Mouse (Mus musculus) MN1 (cell line): ENCODE measurements around the gene Gpn2.
A peak's percentile ranks its signal among the peaks of the same experiment; 100 is the strongest.

Source experiments
- DNase-seq: peaks from one replicate; pipeline ENCODE4 v3.0.0-alpha.2; 2016; ENCODE audit warnings: low spot score

The Gpn2 gene

DNA sequence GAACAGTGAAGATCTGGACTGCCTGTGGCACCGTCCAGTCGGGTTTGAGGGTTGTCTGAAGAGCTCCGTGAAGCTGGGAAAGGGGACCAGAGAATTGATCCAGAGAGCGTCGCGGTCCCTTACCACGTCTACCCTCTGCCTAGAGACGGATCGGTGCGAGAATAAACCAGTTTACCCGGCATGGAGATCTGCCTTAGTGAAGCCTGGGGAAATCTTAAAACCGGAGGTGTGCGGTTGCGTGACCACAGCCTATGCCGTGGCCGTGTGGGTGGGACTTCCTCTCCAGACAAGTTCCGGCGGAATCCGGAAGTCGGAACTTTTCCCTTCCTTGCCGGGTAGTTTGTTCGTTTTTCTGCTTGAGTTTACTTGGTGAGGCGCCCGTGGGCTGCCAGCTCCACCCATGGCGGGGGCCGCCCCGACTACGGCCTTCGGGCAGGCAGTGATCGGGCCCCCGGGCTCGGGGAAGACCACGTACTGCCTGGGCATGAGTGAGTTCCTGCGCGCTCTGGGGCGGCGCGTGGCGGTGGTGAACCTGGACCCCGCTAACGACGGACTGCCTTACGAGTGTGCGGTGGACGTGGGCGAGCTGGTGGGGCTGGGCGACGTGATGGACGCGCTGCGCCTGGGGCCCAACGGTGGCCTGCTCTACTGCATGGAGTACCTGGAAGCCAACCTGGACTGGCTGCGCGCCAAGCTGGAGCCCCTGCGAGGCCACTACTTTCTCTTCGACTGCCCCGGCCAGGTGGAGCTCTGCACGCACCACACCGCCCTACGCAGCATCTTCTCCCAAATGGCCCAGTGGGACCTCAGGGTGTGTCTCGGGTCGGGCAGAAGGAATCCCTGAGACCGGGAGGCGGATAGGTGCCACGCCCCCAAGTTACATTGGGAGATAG lies at the start of gene Gpn2:
Gpn2 (plus strand) TSS at position 304 of the 893 bp plus-strand sequence.
- no peak for DNase-seq

GRCm38 (mm10) chr4:133536081-133536480 lies 48.1 kb upstream of the Gpn2 start:
- no peak for DNase-seq

GRCm38 (mm10) chr4:133536652-133537051 lies 47.5 kb upstream of the Gpn2 start:
- DNase-seq, result no peak

- DNase-seq, result peak; percentile 99
Observed at GRCm38 (mm10) chr4:133545272-133546231, 38.6 kb upstream of the Gpn2 start, which contains the start of gene Nudc. TSS of gene Nudc (minus strand) at chr4:133545996.

- DNase-seq, result no peak
Observed at GRCm38 (mm10) chr4:133552029-133552428, 32.1 kb upstream of the Gpn2 start.

- DNase-seq, result no peak
Observed at GRCm38 (mm10) chr4:133552768-133553447, 31.3 kb upstream of the Gpn2 start, which contains the start of gene Nr0b2. TSS of gene Nr0b2 (plus strand) at chr4:133553376.

- no peak for DNase-seq
Observed at GRCm38 (mm10) chr4:133553448-133554330, 30.5 kb upstream of the Gpn2 start.

- no peak for DNase-seq
Observed at GRCm38 (mm10) chr4:133557041-133557717, 27.0 kb upstream of the Gpn2 start.

DNA sequence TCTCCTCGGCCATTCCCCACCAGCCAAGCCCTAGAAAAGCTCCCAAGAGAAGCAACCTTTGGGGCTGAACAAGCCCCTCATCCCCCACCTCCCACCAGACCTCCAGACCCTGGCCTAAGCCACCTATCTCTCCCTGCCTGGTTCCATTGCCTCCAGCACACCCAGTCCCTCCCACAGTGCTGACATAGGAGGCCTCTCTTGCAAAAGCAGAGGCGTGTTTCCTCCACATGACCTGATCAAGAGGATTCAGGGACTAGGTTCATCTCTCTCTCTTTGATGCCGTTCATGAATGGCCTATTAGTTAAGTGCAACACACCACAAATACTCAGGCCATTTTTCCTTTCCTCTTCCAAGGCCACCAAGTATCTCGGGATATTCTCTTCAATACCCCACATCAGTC lies 24.3 kb upstream of the Gpn2 start:
- no peak for DNase-seq

DNA sequence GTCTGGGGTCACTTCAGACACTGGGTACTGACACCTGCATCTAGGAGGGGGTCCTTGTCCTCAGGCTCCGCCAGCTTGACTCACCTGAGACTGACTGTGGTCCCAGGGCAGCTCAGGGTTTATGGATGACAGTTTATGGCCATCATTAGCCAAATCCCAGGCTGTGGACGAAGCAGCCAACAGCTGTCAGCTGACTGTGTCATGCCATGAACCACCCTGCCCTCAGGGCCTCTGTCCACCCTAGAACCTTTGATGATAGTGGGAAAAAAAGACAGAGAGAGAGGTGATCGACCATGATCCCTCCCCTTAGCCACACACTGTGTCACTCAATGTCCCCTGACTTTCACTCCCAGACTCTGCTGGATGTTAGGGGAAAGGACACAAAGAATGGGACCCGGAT lies 22.5 kb upstream of the Gpn2 start:
- DNase-seq, result no peak

GRCm38 (mm10) chr4:133563123-133563571 lies 21.0 kb upstream of the Gpn2 start:
- DNase-seq, result peak; percentile 68

DNA sequence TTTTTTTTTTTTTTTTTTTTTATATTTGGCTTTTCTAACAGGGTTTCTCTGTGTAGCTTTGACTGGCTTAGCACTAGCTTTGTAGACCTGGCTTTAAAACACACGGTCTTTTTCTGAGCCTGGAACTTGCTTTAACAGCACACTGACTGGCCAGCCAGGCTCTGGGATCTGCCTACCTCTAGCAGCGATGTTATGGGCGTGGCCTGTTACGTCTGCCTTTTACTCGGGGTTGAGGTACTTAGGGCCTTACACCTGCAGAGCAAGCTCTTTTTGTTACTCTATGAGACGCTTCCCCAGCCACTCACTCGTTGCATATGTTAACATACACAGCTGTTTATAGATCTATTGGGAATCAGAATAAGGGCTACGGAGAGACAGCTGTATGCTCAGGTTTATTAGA lies 16.9 kb upstream of the Gpn2 start:
- no peak for DNase-seq

- DNase-seq, result no peak
Observed at GRCm38 (mm10) chr4:133569291-133570065, 14.7 kb upstream of the Gpn2 start.

- DNase-seq, result no peak
Observed at GRCm38 (mm10) chr4:133570066-133570466, 14.1 kb upstream of the Gpn2 start.

DNA sequence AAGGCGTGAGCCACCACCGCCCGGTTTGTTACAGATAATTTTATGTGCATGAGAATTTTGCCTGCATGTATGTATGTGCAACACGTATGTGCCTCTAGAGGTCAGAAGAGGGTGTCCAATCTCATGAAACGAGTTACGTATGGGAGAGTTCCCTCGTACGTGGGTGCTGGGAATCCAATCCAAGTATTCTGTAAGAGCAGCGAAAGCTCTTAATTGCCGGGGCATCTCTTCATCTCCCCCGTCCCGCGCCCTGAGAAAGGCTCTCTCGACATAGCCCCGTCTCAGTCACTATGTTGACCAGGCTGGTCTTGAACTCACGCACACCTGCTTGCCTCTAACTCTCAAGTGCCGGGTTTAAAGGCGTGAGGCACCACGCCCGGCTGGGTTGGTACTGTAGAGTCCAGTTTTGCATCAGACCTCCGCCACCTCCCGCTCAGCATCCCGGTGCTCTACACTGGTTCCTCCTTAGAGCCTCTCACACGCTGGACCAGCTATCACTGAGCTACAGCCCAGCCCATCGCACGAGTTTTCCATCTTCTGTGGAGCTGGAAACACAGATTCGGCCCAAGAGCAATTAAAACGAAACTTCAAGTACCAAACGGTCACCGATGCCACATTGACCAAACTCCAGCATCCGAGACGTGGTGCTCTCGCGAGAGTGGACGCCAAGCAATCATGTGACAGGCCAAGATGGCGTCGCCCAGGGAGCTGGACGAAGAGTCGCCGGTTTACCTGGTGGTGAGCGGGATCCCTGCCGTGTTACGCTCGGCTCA lies 9.9 kb upstream of the Gpn2 start, which contains the start of gene Gpatch3:
Gpatch3 (plus strand) TSS at position 676 of the 773 bp plus-strand sequence.
- peak; percentile 97 for DNase-seq

DNA sequence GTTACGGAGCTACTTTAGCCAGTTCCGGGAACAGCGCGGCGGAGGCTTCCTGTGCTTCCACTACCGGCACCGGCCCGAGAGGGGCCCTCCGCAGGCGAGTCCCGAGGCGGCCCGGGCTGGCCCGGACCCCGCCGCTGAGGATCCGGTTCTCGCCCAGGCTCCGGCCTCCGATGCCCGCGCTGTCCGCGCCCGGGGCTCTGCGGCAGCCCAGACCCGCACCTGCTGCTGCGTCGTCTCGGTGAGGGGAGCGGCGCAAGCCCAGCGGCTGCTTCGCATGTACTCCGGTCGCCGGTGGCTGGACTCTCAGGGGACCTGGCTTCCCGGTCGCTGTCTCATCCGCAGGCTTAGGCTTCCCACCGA lies 9.3 kb upstream of the Gpn2 start:
- peak; percentile 40 for DNase-seq

- peak; percentile 80 for DNase-seq
Observed at GRCm38 (mm10) chr4:133577983-133578382, 6.2 kb upstream of the Gpn2 start.

GRCm38 (mm10) chr4:133583690-133584058 lies 488 bp upstream of the Gpn2 start:
- no peak for DNase-seq

DNA sequence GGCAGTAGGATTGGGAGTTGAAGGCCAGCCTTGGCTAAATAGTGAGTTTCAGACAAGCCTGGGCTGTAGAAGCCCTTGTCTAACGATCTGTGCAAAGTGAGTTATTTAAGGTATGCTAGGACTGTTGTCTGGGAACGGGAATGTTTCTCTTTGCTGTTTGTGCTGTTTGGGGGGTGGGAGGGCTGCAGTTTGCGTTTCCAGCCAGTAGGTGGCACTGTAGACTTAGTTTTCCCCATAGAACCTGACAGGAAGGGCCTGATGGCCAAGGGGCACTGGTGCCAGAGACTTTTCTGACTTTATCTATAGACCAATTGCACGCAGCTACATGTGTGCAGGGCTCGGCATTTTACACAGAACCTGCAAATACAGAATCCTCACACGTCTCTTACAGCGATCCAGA lies 8.4 kb downstream of the Gpn2 start:
- DNase-seq, result peak; percentile 58
